Mouse (Mus musculus) left cerebral cortex, adult 2 months (tissue): Measurements from ENCODE around the gene Clip1. TPM values are rescaled to one million over a fixed set of nuclear protein-coding genes. Genes with fewer than 3 reads are reported as not detected.
A peak's percentile ranks its signal among the peaks of the same experiment; 100 is the strongest.

Experiments used
- DNase-seq, 2 experiments: peaks; one replicate each; pipeline ENCODE4 v3.0.0; 2021 to 2022; ENCODE audit warnings: low spot score in 2 of 2, mixed read lengths in 1 of 2; ENCODE audit errors: extremely low spot score in 1 of 2
- H3K27ac ChIP-seq: fragments of 200-600 bp; 2 replicates; pipeline ENCODE4 v1.8.1; 2022
- H3K4me3 ChIP-seq: fragments of 200-600 bp; 2 replicates; pipeline ENCODE4 v1.8.1; 2022
- CTCF ChIP-seq: fragments of 200-600 bp; IDR thresholded peaks from 2 replicates; pipeline ENCODE4 v1.8.1; 2022; ENCODE audit warnings: antibody characterized with exemption, mild to moderate bottlenecking, moderate library complexity
- intact Hi-C: fragments of 180-260 bp; cut with DNase I; formaldehyde crosslinking; loops from one replicate; pipeline ENCODE4 v1.15.1; 2025
- total RNA-seq, 2 experiments: library from RNA; stranded (reverse); gene quantifications; 2 replicates each; pipeline ENCODE4 v1.2.3; 2021

The Clip1 gene
- total RNA-seq, 2 experiments from 2014 or later: 139 TPM

- intact Hi-C loops: no loop called here
- no peak for DNase-seq
- no peak overlapping the region for H3K4me3 ChIP-seq
- TF ChIP-seq CTCF: no peak
- no peak overlapping the region for H3K27ac ChIP-seq
Measured at GRCm38 (mm10) chr5:123640181-123640580, 44.2 kb downstream of the Clip1 start.

DNA sequence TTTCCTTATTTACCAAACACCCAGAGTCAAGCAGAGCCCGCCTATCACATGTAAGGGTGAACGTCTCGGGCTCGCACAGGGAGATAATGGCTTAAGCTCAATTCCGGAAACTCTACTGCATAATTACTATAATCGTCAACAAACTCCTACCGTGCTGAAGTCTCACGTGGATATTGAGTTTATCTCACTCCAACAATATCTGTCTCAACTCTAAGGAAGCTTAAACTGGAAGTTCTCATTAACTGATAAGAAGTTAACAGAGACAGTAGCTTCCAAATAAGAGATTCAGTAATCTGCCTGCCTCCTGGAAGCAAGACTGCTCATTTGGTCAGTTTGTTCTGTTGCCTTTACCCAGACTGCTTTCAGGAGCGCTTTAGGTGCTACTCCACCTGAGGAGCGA, 53.2 kb downstream of the Clip1 start:
- no peak overlapping the region for H3K4me3 ChIP-seq
- intact Hi-C loops: no loop called here
- TF ChIP-seq CTCF: no peak
- no peak overlapping the region for H3K27ac ChIP-seq
- DNase-seq: no peak

- TF ChIP-seq CTCF: peak; percentile 57
- Histone ChIP-seq H3K4me3 (no peak overlapping the region), H3K27ac (no peak overlapping the region)
- intact Hi-C loops: loop anchor here (1.0 to 2.0 kb wide), 2 partner anchors 73 to 280 kb away; partner anchors contain the start of gene Denr
- peak; percentile 49 to 52 for DNase-seq
Measured at GRCm38 (mm10) chr5:123626631-123627030, 57.8 kb downstream of the Clip1 start.

- no peak for TF ChIP-seq CTCF
- Histone ChIP-seq H3K27ac (no peak overlapping the region), H3K4me3 (no peak overlapping the region)
- intact Hi-C loops: no loop called here
- no peak for DNase-seq
Measured at GRCm38 (mm10) chr5:123622421-123622820, 62.0 kb downstream of the Clip1 start.

DNA sequence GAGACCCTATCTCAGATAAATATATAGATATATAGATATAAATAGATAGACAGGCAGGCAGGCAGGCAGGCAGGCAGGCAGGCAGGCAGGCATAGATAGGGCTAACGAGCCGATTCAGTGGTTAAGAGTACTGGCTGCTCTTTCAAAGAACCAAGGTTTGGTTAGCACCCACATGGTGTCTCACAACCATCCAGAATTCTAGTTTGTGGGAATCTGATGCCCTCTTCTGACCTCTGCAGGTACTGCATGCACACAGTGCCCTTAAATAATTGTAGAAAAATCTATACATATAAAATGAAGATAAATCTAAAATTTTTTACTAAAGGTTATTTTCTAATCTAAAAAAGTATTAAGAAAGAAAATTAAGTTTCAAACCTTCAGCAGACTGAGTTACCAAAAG, 65.9 kb downstream of the Clip1 start:
- Histone ChIP-seq H3K4me3 (no peak overlapping the region), H3K27ac (no peak overlapping the region)
- intact Hi-C loops: loop anchor here (10.0 kb wide), 1 partner anchor 254 kb away; no protein-coding TSS in a partner anchor
- peak; percentile 72 for TF ChIP-seq CTCF
- DNase-seq: no peak

- DNase-seq: no peak
- Histone ChIP-seq H3K27ac (no peak overlapping the region), H3K4me3 (no peak overlapping the region)
- intact Hi-C loops: loop anchor here (10.0 kb wide), 1 partner anchor 249 kb away; no protein-coding TSS in a partner anchor
- no peak for TF ChIP-seq CTCF
Measured at GRCm38 (mm10) chr5:123614246-123614645, 70.2 kb downstream of the Clip1 start.

GRCm38 (mm10) chr5:123609843-123610242, 74.6 kb downstream of the Clip1 start:
- peak; percentile 84 to 91 for DNase-seq
- intact Hi-C loops: loop anchor here (1.0 to 10.0 kb wide), 5 partner anchors 26 to 245 kb away; partner anchors contain the start of gene Vps33a
- peak; percentile 93 for TF ChIP-seq CTCF
- Histone ChIP-seq H3K27ac (peak overlapping the region; percentile 42), H3K4me3 (no peak overlapping the region)

GRCm38 (mm10) chr5:123609416-123609815, 75.0 kb downstream of the Clip1 start:
- no peak overlapping the region for H3K4me3 ChIP-seq
- peak overlapping the region; percentile 42 for H3K27ac ChIP-seq
- intact Hi-C loops: loop anchor here (5.0 kb wide), 2 partner anchors 37 to 167 kb away; partner anchors contain the start of gene Vps33a
- TF ChIP-seq CTCF: no peak
- DNase-seq: no peak

DNA sequence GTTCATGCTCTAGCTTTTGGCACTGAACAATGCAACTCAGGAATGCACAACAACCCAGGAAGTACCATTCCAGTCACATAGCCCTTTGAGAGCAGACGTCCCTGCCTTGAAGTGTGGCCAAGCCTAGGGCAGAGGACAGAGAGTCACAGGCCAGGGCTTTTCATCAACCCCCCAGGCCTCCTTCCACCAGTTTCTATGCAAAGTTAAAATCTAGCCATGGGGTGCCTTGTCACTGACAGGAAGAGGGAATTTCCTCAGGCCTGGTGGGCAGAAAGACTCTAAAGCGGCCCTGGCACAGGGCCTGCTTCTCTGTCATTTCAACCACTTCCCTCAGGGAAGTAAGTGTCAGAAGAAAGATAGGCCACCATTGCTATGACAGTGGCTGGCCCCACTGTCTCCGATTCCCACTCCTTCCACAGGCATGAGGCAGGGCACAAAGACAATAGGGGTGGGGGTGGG, 77.2 kb downstream of the Clip1 start:
- intact Hi-C loops: loop anchor here (5.0 kb wide), 2 partner anchors 35 to 165 kb away; partner anchors contain the start of gene Vps33a
- Histone ChIP-seq H3K27ac (no peak overlapping the region; the same call in 1 of the 2 replicates), H3K4me3 (no peak overlapping the region)
- no peak for TF ChIP-seq CTCF
- no peak for DNase-seq

- TF ChIP-seq CTCF: no peak
- Histone ChIP-seq H3K27ac (peak overlapping the region; percentile 84), H3K4me3 (peak overlapping the region; percentile 36)
- intact Hi-C loops: no loop called here
- peak; percentile 41 to 47 for DNase-seq
Measured at GRCm38 (mm10) chr5:123603496-123603895, 80.9 kb downstream of the Clip1 start.

DNA sequence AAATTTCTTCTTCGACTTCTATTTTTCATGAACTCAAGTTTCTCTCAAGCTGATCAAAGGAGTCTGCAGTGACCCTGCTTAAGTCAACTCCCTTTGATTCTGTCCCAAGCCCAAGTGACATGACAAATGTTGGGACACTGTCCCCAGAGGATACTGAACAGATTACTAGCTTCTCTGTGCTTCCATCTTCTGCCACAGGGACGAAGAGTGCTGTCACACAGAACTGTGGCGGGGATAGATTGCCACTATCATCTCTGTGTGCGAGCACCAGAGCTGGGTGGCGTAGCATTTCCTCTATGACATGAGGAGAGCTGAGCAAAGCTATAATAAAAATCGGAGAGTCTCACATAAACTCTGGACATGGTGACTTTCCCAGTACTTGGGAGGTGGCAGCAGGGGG, 82.2 kb downstream of the Clip1 start:
- peak overlapping the region; percentile 39 for H3K4me3 ChIP-seq
- H3K27ac ChIP-seq: peak overlapping the region; percentile 72
- intact Hi-C loops: no loop called here
- no peak for DNase-seq
- TF ChIP-seq CTCF: peak; percentile 17

- no peak for DNase-seq
- intact Hi-C loops: no loop called here
- TF ChIP-seq CTCF: no peak
- H3K4me3 ChIP-seq: no peak overlapping the region
- peak overlapping the region; percentile 28; the same call in 1 of the 2 replicates for H3K27ac ChIP-seq
Measured at GRCm38 (mm10) chr5:123599319-123599718, 85.1 kb downstream of the Clip1 start.
